Mouse (Mus musculus): ENCODE data around the gene Dlx6. TPM values are rescaled to one million over a fixed set of nuclear protein-coding genes. Genes with fewer than 3 reads are reported as not detected.

Dlx6 gene
- polyA plus RNA-seq, 1 experiment from 2014 or later, result 4.4 TPM

Other genes starting within 250 kb of the Dlx6 start
- gene Dlx5, start 18.8 kb downstream of the Dlx6 start, polyA plus RNA-seq (2014; fragmentation: Nextera tagmentation; extraction: Ambion mirVana), result 55.7 and 77.2 TPM in 2 replicates
- gene Sdhaf3, start 92.7 kb downstream of the Dlx6 start, polyA plus RNA-seq (2014; fragmentation: Nextera tagmentation; extraction: Ambion mirVana), result 7.4 and 7.6 TPM in 2 replicates